Comparison of ENCODE assay signal across 24 mouse cellular contexts in genomic region chr13:106810156-106810555, GRCm38 (mm10).
A peak's percentile ranks its signal among the peaks of the same experiment; 100 is the strongest.
DNase-seq lines count a peak whose midpoint lies in the region; ATAC-seq lines count a peak whose summit lies in the region.
"Had no signal": no experiment of that assay in that cellular context is flagged by ENCODE, and none has a peak within 500 bp of the region (broad histone marks: within the 10 kb centered on the region; RNA-seq: fewer than 3 reads in every experiment).

No protein-coding gene starts in this region.

- no peak overlapping the region for H3K4me2 ChIP-seq in heart, embryonic 11.5 days
- H3K4me2 ChIP-seq in midbrain, embryonic 11.5 days, result no peak overlapping the region
- no peak overlapping the region for H3K4me2 ChIP-seq in midbrain, embryonic 16.5 days (ENCODE audit: low read length)
- H3K4me2 ChIP-seq: embryonic facial prominence, embryonic 13.5 days; embryonic facial prominence, embryonic 15.5 days; forebrain, embryonic 12.5 days had no signal

- no peak for ATAC-seq in heart, embryonic 11.5 days (replicated peaks; ENCODE audit: insufficient number of reproducible peaks, low FRiP score, low TSS enrichment)
- no peak for ATAC-seq in midbrain, embryonic 11.5 days (ENCODE audit: low FRiP score)
- ATAC-seq in midbrain, embryonic 16.5 days, result no peak
- ATAC-seq: forebrain, embryonic 14.5 days had no signal

- no peaks in the 10 kb centered on the region for H3K4me1 ChIP-seq in heart, embryonic 11.5 days (ENCODE audit: control insufficient read depth, insufficient read depth, low read length)
- no peaks in the 10 kb centered on the region for H3K4me1 ChIP-seq in midbrain, embryonic 11.5 days (ENCODE audit: control insufficient read depth, insufficient read depth, low read length)
- no peaks in the 10 kb centered on the region for H3K4me1 ChIP-seq in midbrain, embryonic 16.5 days (ENCODE audit: control insufficient read depth, insufficient read depth, low read length)
- H3K4me1 ChIP-seq: embryonic facial prominence, embryonic 13.5 days; embryonic facial prominence, embryonic 15.5 days; forebrain, embryonic 10.5 days; forebrain, embryonic 12.5 days had no signal

- WGBS in heart, embryonic 11.5 days (ENCODE audit: insufficient replicate concordance), result 90% methylated on average over 7 of the region's 7 CpGs
- WGBS in midbrain, embryonic 11.5 days, result 97% methylated on average over 7 of the region's 7 CpGs
- 96% methylated on average over 7 of the region's 7 CpGs for WGBS in midbrain, embryonic 16.5 days

- H3K4me3 ChIP-seq in heart, embryonic 11.5 days (ENCODE audit: low read depth, low read length), result no peak overlapping the region
- no peak overlapping the region for H3K4me3 ChIP-seq in midbrain, embryonic 11.5 days (ENCODE audit: low read depth, low read length)
- H3K4me3 ChIP-seq in midbrain, embryonic 16.5 days (ENCODE audit: low read depth, low read length), result no peak overlapping the region
- H3K4me3 ChIP-seq: embryonic facial prominence, embryonic 13.5 days; embryonic facial prominence, embryonic 15.5 days; erythroblast, embryonic 14.5 days; forebrain, embryonic 10.5 days; forebrain, embryonic 12.5 days had no signal

- H3K9me3 ChIP-seq in heart, embryonic 11.5 days (replicated peaks; ENCODE audit: control insufficient read depth, low read length), result no peaks in the 10 kb centered on the region
- no peaks in the 10 kb centered on the region for H3K9me3 ChIP-seq in midbrain, embryonic 11.5 days (ENCODE audit: control insufficient read depth, low read length)
- no peaks in the 10 kb centered on the region for H3K9me3 ChIP-seq in midbrain, embryonic 16.5 days (replicated peaks; ENCODE audit: control insufficient read depth, low read length, poor library complexity, severe bottlenecking)
- H3K9me3 ChIP-seq: embryonic facial prominence, embryonic 13.5 days; embryonic facial prominence, embryonic 15.5 days; forebrain, embryonic 10.5 days; forebrain, embryonic 12.5 days had no signal

- H3K27me3 ChIP-seq in heart, embryonic 11.5 days (ENCODE audit: control insufficient read depth, insufficient read depth, low read length), result no peaks in the 10 kb centered on the region
- no peaks in the 10 kb centered on the region for H3K27me3 ChIP-seq in midbrain, embryonic 11.5 days (ENCODE audit: control insufficient read depth, insufficient read depth, low read length)
- H3K27me3 ChIP-seq in midbrain, embryonic 16.5 days (ENCODE audit: control insufficient read depth, insufficient read depth, low read depth, low read length), result no peaks in the 10 kb centered on the region
- H3K27me3 ChIP-seq: embryonic facial prominence, embryonic 13.5 days; embryonic facial prominence, embryonic 15.5 days; forebrain, embryonic 12.5 days had no signal

- H3K36me3 ChIP-seq in heart, embryonic 11.5 days (ENCODE audit: control insufficient read depth, insufficient read depth, low read length), result peaks cover 9% of the 10 kb centered on the region; the same call in 1 of the 2 replicates
- H3K36me3 ChIP-seq in midbrain, embryonic 11.5 days (ENCODE audit: control insufficient read depth, insufficient read depth, low read length), result no peaks in the 10 kb centered on the region; the same call in 1 of the 2 replicates
- H3K36me3 ChIP-seq in midbrain, embryonic 16.5 days (ENCODE audit: control insufficient read depth, insufficient read depth, low read length), result 0 out of 2 replicates have a peak, but pooled peaks cover 5% of the 10 kb centered on the region

- DNase-seq in heart, adult 11 months, result peak; percentile 74
- peak; percentile 64 for DNase-seq in midbrain, embryonic 11.5 days (ENCODE audit: low spot score, missing footprints)
- DNase-seq in layer of hippocampus, adult 9-11 months, result peak; percentile 48
- DNase-seq in layer of hippocampus, postnatal 36 days, result peak; percentile 32 to 52
- DNase-seq in urinary bladder, postnatal 36 days (ENCODE audit: low spot score in 2 of 2), result no peak
- DNase-seq in B cell, adult 2 months, result no peak
- DNase-seq: adrenal gland, adult 2 months; adrenal gland, postnatal 10 days; adrenal gland, postnatal 25 days; cerebellum, adult 11 months; cerebellum, adult 18-20 months; cerebellum, adult 8-10 months; cerebellum, adult 9-11 months; cerebellum, postnatal 14 days; cerebellum, postnatal 36 days; embryo, embryonic 11 days had no signal

- H3K27ac ChIP-seq in heart, embryonic 11.5 days (ENCODE audit: low read depth, low read length), result no peak overlapping the region
- no peak overlapping the region for H3K27ac ChIP-seq in midbrain, embryonic 11.5 days (ENCODE audit: low read depth, low read length)
- H3K27ac ChIP-seq in midbrain, embryonic 16.5 days (ENCODE audit: low read length), result no peak overlapping the region
- H3K27ac ChIP-seq: embryonic facial prominence, embryonic 13.5 days; embryonic facial prominence, embryonic 15.5 days; forebrain, embryonic 10.5 days; forebrain, embryonic 12.5 days had no signal

- H3K9ac ChIP-seq in heart, embryonic 11.5 days (ENCODE audit: low read depth, low read length), result no peak overlapping the region
- no peak overlapping the region for H3K9ac ChIP-seq in midbrain, embryonic 11.5 days (ENCODE audit: low read length)
- H3K9ac ChIP-seq in midbrain, embryonic 16.5 days (ENCODE audit: low read depth, low read length), result no peak overlapping the region
- H3K9ac ChIP-seq: embryonic facial prominence, embryonic 13.5 days; embryonic facial prominence, embryonic 15.5 days; forebrain, embryonic 12.5 days had no signal

Comparison
In these comparisons a context has a peak if more than half of its experiments do, and no peak if none do; other contexts are left out.
1. DNase-seq: peak in heart, adult 11 months (single experiment), midbrain, embryonic 11.5 days (single experiment), layer of hippocampus, adult 9-11 months (single experiment) and layer of hippocampus, postnatal 36 days (2 of 2); none in urinary bladder, postnatal 36 days (0 of 2) and B cell, adult 2 months (0 of 2).